Mouse (Mus musculus) liver, postnatal 0 days (tissue): ENCODE data around the gene Ddc.

ENCODE experiments used
- CTCF ChIP-seq: sonication (generic); IDR thresholded peaks from 2 replicates; pipeline ENCODE4 v1.5.1; 2016; ENCODE audit warnings: antibody characterized with exemption, low read depth
- EP300 ChIP-seq: IDR thresholded peaks from 2 replicates; pipeline ENCODE4 v1.6.1; 2016; ENCODE audit warnings: antibody characterized with exemption, low read depth, mild to moderate bottlenecking

DNA sequence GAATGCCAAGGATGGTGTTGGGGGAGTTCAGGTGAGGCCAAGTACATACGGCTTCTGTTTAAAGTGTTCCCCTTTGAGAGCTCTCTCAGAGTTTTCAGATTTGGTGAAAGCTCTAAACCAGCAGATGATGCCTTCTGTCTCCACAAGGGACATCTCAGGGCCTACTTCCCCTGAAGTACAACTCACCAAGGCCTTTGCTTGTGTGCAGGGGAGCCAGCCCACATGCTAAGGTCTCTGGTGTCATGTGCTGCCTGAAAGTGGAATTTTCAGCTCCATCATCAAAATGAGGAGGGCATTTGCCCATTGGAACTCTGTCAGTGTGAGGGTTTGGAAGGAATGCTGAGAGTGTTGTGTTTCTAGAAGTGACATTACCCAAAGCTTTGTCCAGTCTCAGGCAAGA, 132.5 kb downstream of the Ddc start:
- TF ChIP-seq CTCF (no peak), EP300 (no peak)
